Mouse (Mus musculus): Measurements from ENCODE around the gene Ralgds. TPM values are rescaled to one million over a fixed set of nuclear protein-coding genes. Genes with fewer than 3 reads are reported as not detected.
A peak's percentile ranks its signal among the peaks of the same experiment; 100 is the strongest.
"Not testable (repeated sequence)": the region's sequence is repeated elsewhere in the genome, so short reads cannot be mapped to it uniquely, and the experiment has no call there.

The Ralgds gene
- polyA plus RNA-seq, 1 experiment from 2014 or later: 59.3 TPM

GRCm38 (mm10) chr2:28497561-28497960, 15.4 kb upstream of the Ralgds start:
- DNase-seq (ENCODE audit: low spot score): no peak
- Histone ChIP-seq H3K9ac (ENCODE audit: low read depth, low read length) (no peak overlapping the region), H3K4me1 (ENCODE audit: control insufficient read depth, insufficient read depth, low read length) (no peaks in the 10 kb centered on the region), H3K36me3 (ENCODE audit: control insufficient read depth, insufficient read depth, low read length) (no peaks in the 10 kb centered on the region), H3K27ac (replicated peaks; ENCODE audit: low read depth, low read length) (no peak overlapping the region), H3K4me3 (ENCODE audit: low read depth, low read length) (no peak overlapping the region), H3K27me3 (replicated peaks; ENCODE audit: control insufficient read depth, insufficient read depth, low read length) (no peaks in the 10 kb centered on the region), H3K9me3 (ENCODE audit: control insufficient read depth, low read length) (no peaks in the 10 kb centered on the region), H3K4me2 (ENCODE audit: low read depth, low read length) (no peak overlapping the region)
- 78% methylated on average over 5 of the region's 5 CpGs for WGBS
- no peak for ATAC-seq (ENCODE audit: low read depth)

DNA sequence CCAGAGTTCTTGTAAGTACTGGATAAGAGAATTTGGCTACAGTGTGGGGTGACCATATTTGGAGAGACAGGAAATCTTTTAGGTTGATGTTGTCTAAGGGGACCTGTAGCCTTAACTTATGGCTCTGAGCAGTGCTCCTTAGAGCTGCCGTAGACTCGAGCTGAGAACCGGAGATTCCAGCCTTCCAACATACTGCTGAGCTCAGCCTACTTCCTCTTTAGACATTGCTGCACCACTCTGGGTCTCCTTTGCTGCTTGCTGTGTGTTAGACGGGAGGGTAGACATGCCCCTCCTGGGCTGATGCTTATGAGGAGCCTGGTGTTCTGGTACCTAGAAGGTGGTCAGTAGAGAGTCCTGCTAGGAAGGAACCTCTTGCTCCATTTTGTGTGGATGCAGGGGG, 14.5 kb upstream of the Ralgds start:
- Histone ChIP-seq H3K4me1 (ENCODE audit: control insufficient read depth, insufficient read depth, low read length) (no peaks in the 10 kb centered on the region), H3K4me3 (ENCODE audit: low read depth, low read length) (no peak overlapping the region), H3K9ac (ENCODE audit: low read depth, low read length) (no peak overlapping the region), H3K9me3 (ENCODE audit: control insufficient read depth, low read length) (no peaks in the 10 kb centered on the region), H3K36me3 (ENCODE audit: control insufficient read depth, insufficient read depth, low read length) (no peaks in the 10 kb centered on the region), H3K27ac (replicated peaks; ENCODE audit: low read depth, low read length) (no peak overlapping the region), H3K27me3 (replicated peaks; ENCODE audit: control insufficient read depth, insufficient read depth, low read length) (no peaks in the 10 kb centered on the region), H3K4me2 (ENCODE audit: low read depth, low read length) (no peak overlapping the region)
- no peak for ATAC-seq (ENCODE audit: low read depth)
- no peak for DNase-seq (ENCODE audit: low spot score)
- WGBS: 84% methylated on average over 4 of the region's 4 CpGs

GRCm38 (mm10) chr2:28502987-28503386, 9.9 kb upstream of the Ralgds start:
- 80% methylated on average over 10 of the region's 10 CpGs for WGBS
- H3K27me3 ChIP-seq (replicated peaks; ENCODE audit: control insufficient read depth, insufficient read depth, low read length): no peaks in the 10 kb centered on the region
- DNase-seq (ENCODE audit: low spot score): no peak
- H3K4me2 ChIP-seq (ENCODE audit: low read depth, low read length): no peak overlapping the region
- no peak overlapping the region for H3K9ac ChIP-seq (ENCODE audit: low read depth, low read length)
- no peaks in the 10 kb centered on the region for H3K9me3 ChIP-seq (ENCODE audit: control insufficient read depth, low read length)
- no peak overlapping the region for H3K27ac ChIP-seq (replicated peaks; ENCODE audit: low read depth, low read length)
- H3K36me3 ChIP-seq (ENCODE audit: control insufficient read depth, insufficient read depth, low read length): no peaks in the 10 kb centered on the region
- no peaks in the 10 kb centered on the region for H3K4me1 ChIP-seq (ENCODE audit: control insufficient read depth, insufficient read depth, low read length)
- no peak overlapping the region for H3K4me3 ChIP-seq (ENCODE audit: low read depth, low read length)
- no peak for ATAC-seq (ENCODE audit: low read depth)

DNA sequence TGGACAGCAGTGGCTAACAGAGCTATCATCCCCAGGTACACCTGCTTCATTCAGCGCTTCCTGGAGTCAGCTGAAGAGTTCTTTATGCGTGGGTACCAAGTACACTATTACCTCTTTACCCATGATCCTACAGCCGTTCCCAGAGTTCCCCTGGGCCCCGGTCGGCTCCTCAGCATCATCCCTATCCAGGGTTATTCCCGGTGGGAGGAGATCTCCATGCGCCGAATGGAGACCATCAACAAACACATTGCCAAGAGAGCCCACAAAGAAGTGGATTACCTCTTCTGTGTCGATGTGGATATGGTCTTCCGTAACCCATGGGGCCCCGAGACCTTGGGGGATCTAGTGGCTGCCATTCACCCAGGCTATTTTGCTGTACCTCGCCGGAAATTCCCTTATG, 8.2 kb upstream of the Ralgds start:
- no peak overlapping the region for H3K4me2 ChIP-seq (ENCODE audit: low read depth, low read length)
- H3K27me3 ChIP-seq (replicated peaks; ENCODE audit: control insufficient read depth, insufficient read depth, low read length): no peaks in the 10 kb centered on the region
- ATAC-seq (ENCODE audit: low read depth) (no peak), DNase-seq (ENCODE audit: low spot score) (no peak)
- no peak overlapping the region for H3K27ac ChIP-seq (replicated peaks; ENCODE audit: low read depth, low read length)
- H3K4me1 ChIP-seq (ENCODE audit: control insufficient read depth, insufficient read depth, low read length): no peaks in the 10 kb centered on the region
- H3K9me3 ChIP-seq (ENCODE audit: control insufficient read depth, low read length): no peaks in the 10 kb centered on the region
- H3K9ac ChIP-seq (ENCODE audit: low read depth, low read length): no peak overlapping the region
- H3K4me3 ChIP-seq (ENCODE audit: low read depth, low read length): no peak overlapping the region
- WGBS: 89% methylated on average over 13 of the region's 13 CpGs
- no peaks in the 10 kb centered on the region for H3K36me3 ChIP-seq (ENCODE audit: control insufficient read depth, insufficient read depth, low read length)

DNA sequence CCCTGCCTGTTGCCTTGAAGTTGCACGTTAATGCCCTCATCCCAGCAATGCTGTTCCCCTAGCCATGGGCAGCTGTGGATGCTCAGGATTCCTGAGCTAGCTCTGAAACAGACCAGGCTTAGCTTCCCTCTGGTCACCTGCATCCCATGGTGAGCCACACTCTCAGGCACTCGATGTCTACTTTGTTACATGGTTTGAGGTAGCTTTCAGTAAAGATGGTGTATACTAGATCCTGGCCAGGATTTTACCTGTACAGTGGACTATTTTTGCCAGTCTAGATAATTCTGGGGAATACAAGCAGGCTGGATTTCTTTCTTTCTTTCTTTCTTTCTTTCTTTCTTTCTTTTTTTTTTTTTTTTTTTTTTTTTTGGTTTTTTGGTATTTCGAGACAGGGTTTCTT, 7.1 kb upstream of the Ralgds start, which contains the start of gene Gm10134:
Gm10134 (plus strand) TSS at position 301 of the 400 bp plus-strand sequence.
- Histone ChIP-seq H3K4me2 (ENCODE audit: low read depth, low read length) (no peak within 1 kb of the TSS), H3K27me3 (replicated peaks; ENCODE audit: control insufficient read depth, insufficient read depth, low read length) (no peaks in the 10 kb centered on the region), H3K4me3 (ENCODE audit: low read depth, low read length) (no peak within 1 kb of the TSS), H3K9me3 (ENCODE audit: control insufficient read depth, low read length) (no peaks in the 10 kb centered on the region), H3K9ac (ENCODE audit: low read depth, low read length) (no peak within 1 kb of the TSS), H3K4me1 (ENCODE audit: control insufficient read depth, insufficient read depth, low read length) (no peaks in the 10 kb centered on the region), H3K36me3 (ENCODE audit: control insufficient read depth, insufficient read depth, low read length) (no peaks in the 10 kb centered on the region), H3K27ac (replicated peaks; ENCODE audit: low read depth, low read length) (no peak within 1 kb of the TSS)
- DNase-seq (ENCODE audit: low spot score): no peak
- ATAC-seq (ENCODE audit: low read depth): no peak
- 69% methylated on average over 3 of the region's 3 CpGs for WGBS

DNA sequence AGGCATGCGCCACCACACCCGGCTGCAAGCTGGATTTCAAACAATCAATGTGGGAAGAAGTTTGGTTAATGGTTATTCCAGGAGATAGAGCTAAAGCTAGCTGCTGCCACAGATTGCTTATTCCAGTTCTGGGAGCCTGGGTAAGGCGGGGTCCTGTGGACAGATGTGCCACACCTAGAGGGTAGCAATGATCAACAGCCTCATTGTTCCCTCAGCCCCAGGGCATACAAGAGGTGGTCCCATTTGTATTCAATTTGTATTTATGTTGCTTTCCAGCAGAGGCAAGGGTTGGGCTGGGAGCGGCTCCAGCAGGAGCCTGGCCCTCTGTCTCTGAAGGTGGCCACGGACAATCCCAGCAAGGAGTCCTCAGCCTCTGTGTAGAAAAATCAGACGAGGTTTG, 6.6 kb upstream of the Ralgds start:
- 78% methylated on average over 6 of the region's 6 CpGs for WGBS
- no peaks in the 10 kb centered on the region for H3K27me3 ChIP-seq (replicated peaks; ENCODE audit: control insufficient read depth, insufficient read depth, low read length)

GRCm38 (mm10) chr2:28511600-28511999, 1.3 kb upstream of the Ralgds start:
- not testable (repeated sequence) for H3K9me3 ChIP-seq (ENCODE audit: control insufficient read depth, low read length); H3K27ac ChIP-seq (replicated peaks; ENCODE audit: low read depth, low read length); DNase-seq (ENCODE audit: low spot score); H3K36me3 ChIP-seq (ENCODE audit: control insufficient read depth, insufficient read depth, low read length); H3K4me2 ChIP-seq (ENCODE audit: low read depth, low read length); H3K4me1 ChIP-seq (ENCODE audit: control insufficient read depth, insufficient read depth, low read length); ATAC-seq (ENCODE audit: low read depth); H3K9ac ChIP-seq (ENCODE audit: low read depth, low read length); H3K4me3 ChIP-seq (ENCODE audit: low read depth, low read length); H3K27me3 ChIP-seq (replicated peaks; ENCODE audit: control insufficient read depth, insufficient read depth, low read length)
- WGBS: 51% methylated on average over 5 of the region's 5 CpGs

More for the DNA sequence above, 6.6 kb upstream of the Ralgds start:
- no peak overlapping the region for H3K4me3 ChIP-seq (ENCODE audit: low read depth, low read length)
- ATAC-seq (ENCODE audit: low read depth) (no peak), DNase-seq (ENCODE audit: low spot score) (no peak)
- no peaks in the 10 kb centered on the region for H3K4me1 ChIP-seq (ENCODE audit: control insufficient read depth, insufficient read depth, low read length)
- no peak overlapping the region for H3K4me2 ChIP-seq (ENCODE audit: low read depth, low read length)
- no peaks in the 10 kb centered on the region for H3K9me3 ChIP-seq (ENCODE audit: control insufficient read depth, low read length)
- no peaks in the 10 kb centered on the region for H3K36me3 ChIP-seq (ENCODE audit: control insufficient read depth, insufficient read depth, low read length)
- no peak overlapping the region for H3K27ac ChIP-seq (replicated peaks; ENCODE audit: low read depth, low read length)
- no peak overlapping the region for H3K9ac ChIP-seq (ENCODE audit: low read depth, low read length)

- Histone ChIP-seq H3K4me3 (ENCODE audit: low read depth, low read length) (peak overlapping the region; percentile 82), H3K9ac (ENCODE audit: low read depth, low read length) (peak overlapping the region; percentile 90), H3K4me2 (ENCODE audit: low read depth, low read length) (peak overlapping the region; percentile 94), H3K36me3 (ENCODE audit: control insufficient read depth, insufficient read depth, low read length) (0 out of 2 replicates have a peak, but pooled peaks cover 5% of the 10 kb centered on the region), H3K27me3 (replicated peaks; ENCODE audit: control insufficient read depth, insufficient read depth, low read length) (no peaks in the 10 kb centered on the region), H3K9me3 (ENCODE audit: control insufficient read depth, low read length) (no peaks in the 10 kb centered on the region), H3K27ac (replicated peaks; ENCODE audit: low read depth, low read length) (peak overlapping the region; percentile 71), H3K4me1 (ENCODE audit: control insufficient read depth, insufficient read depth, low read length) (peaks cover 7% of the 10 kb centered on the region; the same call in 1 of the 2 replicates)
- WGBS: 5% methylated on average over 39 of the region's 47 CpGs
- ATAC-seq (ENCODE audit: low read depth): peak; percentile 15
- no peak for DNase-seq (ENCODE audit: low spot score)
These were observed 776 bp downstream of the Ralgds start for GRCm38 (mm10) chr2:28513431-28514370.
